Mouse (Mus musculus) cortical plate, adult 2 months (tissue): ENCODE measurements around the gene Sec23ip.

Experiments used
- CTCF ChIP-seq: fragments of 200-500 bp; IDR thresholded peaks from 2 replicates; pipeline ENCODE4 v1.5.1; 2011; ENCODE audit warnings: mild to moderate bottlenecking, control low read depth, low read length; ENCODE audit not compliant: insufficient read depth; ENCODE audit errors: extremely low read depth
- POLR2A ChIP-seq: fragments of 200-500 bp; IDR thresholded peaks from 2 replicates; pipeline ENCODE4 v1.6.1; 2011; ENCODE audit warnings: mild to moderate bottlenecking, low read length, control low read depth; ENCODE audit not compliant: insufficient read depth; ENCODE audit errors: extremely low read depth

DNA sequence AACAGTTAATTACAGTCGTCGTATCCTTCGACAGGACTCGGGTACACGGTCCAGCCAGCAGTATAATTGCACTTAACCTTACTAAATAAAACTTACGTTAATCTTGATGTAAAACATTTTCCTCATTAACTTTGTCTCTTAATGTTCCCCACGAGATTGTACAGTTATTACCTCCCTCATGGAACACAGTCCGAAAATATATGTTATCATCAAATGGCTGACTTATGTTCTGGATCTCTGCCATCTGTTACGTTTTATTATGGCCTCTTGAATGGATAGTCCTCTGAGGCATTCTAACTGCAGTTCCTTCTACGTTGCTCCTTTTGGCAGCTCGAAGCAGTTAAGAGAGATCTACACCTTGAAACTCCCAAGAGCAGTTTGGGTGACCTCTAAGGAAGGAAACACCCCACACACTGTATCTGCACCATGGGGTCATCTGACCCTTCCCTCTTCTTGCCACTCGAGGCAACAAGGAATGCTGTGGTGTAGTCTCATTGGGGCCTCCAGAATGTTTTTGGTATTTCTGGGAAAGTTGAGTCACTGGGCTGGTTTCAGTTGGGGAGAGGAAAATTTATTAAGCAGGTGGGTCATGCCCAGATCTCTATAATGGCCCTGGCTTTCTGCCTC lies 87.8 kb downstream of the Sec23ip start:
- no peak for TF ChIP-seq POLR2A
- TF ChIP-seq CTCF = no peak
